Mouse (Mus musculus) midbrain, embryonic 12.5 days (tissue): ENCODE measurements around the gene Lhx8. TPM values are rescaled to one million over a fixed set of nuclear protein-coding genes. Genes with fewer than 3 reads are reported as not detected.

Source experiments
- ATAC-seq: fragments of 200-750 bp; cut with Nextera tagmentation; 2 replicates; pipeline ENCODE4 v1.8.0; 2017; ENCODE audit warnings: low read depth, moderate TSS enrichment, moderate library complexity; ENCODE audit not compliant: low FRiP score
- H3K27ac ChIP-seq: fragments of 300-500 bp; sonication (generic); replicated peaks from 2 replicates; pipeline ENCODE4 v1.5.1; 2016; ENCODE audit warnings: mild to moderate bottlenecking
- H3K27me3 ChIP-seq: fragments of 300-500 bp; sonication (generic); 2 replicates; pipeline ENCODE4 v1.6.1; 2016; ENCODE audit warnings: mild to moderate bottlenecking
- H3K36me3 ChIP-seq: fragments of 300-500 bp; sonication (generic); 2 replicates; pipeline ENCODE4 v1.6.1; 2016
- H3K4me1 ChIP-seq: fragments of 300-500 bp; sonication (generic); 2 replicates; pipeline ENCODE4 v1.6.1; 2016
- H3K4me2 ChIP-seq: fragments of 300-500 bp; sonication (generic); replicated peaks from 2 replicates; pipeline ENCODE4 v1.6.1; 2016; ENCODE audit warnings: mild to moderate bottlenecking, moderate library complexity
- H3K4me3 ChIP-seq: fragments of 300-500 bp; sonication (generic); 2 replicates; pipeline ENCODE4 v1.5.1; 2016; ENCODE audit warnings: mild to moderate bottlenecking
- H3K9ac ChIP-seq: fragments of 300-500 bp; sonication (generic); replicated peaks from 2 replicates; pipeline ENCODE4 v1.6.1; 2016; ENCODE audit warnings: mild to moderate bottlenecking, moderate library complexity
- H3K9me3 ChIP-seq: fragments of 300-500 bp; sonication (generic); 2 replicates; pipeline ENCODE4 v1.6.1; 2016; ENCODE audit warnings: mild to moderate bottlenecking
- WGBS: fragments of 180-500 bp; shearing (Covaris S2); methylation state at CpG from one replicate; pipeline ENCODE4 v1.1.7; 2016; 5-methylcytosine and 5-hydroxymethylcytosine counted together
- polyA plus RNA-seq: library from polyadenylated mRNA; unstranded; fragments of >200 nt; fragmentation: Nextera tagmentation; extraction: Ambion mirVana; gene quantifications from 2 replicates; pipeline ENCODE4 v1.2.1, GENCODE M21; 2016

Gene Lhx8
- polyA plus RNA-seq = 0.50 and 1.2 TPM in 2 replicates

GRCm38 (mm10) chr3:154330181-154331002 lies at the start of gene Lhx8:
Lhx8 (minus strand) TSS chr3:154330659.
- H3K27ac ChIP-seq = no peak within 1 kb of the TSS
- H3K9ac ChIP-seq = no peak within 1 kb of the TSS
- peaks cover 88% of the 10 kb centered on the region for H3K27me3 ChIP-seq
- WGBS = under 1% methylated on average over 28 of the region's 28 CpGs
- peaks cover 27% of the 10 kb centered on the region for H3K4me1 ChIP-seq
- H3K9me3 ChIP-seq = no peaks in the 10 kb centered on the region
- peak within 1 kb of the TSS; percentile 38 for H3K4me3 ChIP-seq
- ATAC-seq = no peak
- H3K36me3 ChIP-seq = no peaks in the 10 kb centered on the region
- H3K4me2 ChIP-seq = peak within 1 kb of the TSS; percentile 63

- H3K36me3 ChIP-seq = no peaks in the 10 kb centered on the region
- H3K4me2 ChIP-seq = no peak overlapping the region
- H3K4me1 ChIP-seq = no peaks in the 10 kb centered on the region
- 77% methylated on average over 5 of the region's 5 CpGs for WGBS
- H3K27ac ChIP-seq = no peak overlapping the region
- no peak overlapping the region for H3K4me3 ChIP-seq
- no peaks in the 10 kb centered on the region for H3K27me3 ChIP-seq
- no peaks in the 10 kb centered on the region for H3K9me3 ChIP-seq
- no peak overlapping the region for H3K9ac ChIP-seq
- no peak for ATAC-seq
These were observed 43.1 kb upstream of the Lhx8 start for GRCm38 (mm10) chr3:154373536-154373935.

DNA sequence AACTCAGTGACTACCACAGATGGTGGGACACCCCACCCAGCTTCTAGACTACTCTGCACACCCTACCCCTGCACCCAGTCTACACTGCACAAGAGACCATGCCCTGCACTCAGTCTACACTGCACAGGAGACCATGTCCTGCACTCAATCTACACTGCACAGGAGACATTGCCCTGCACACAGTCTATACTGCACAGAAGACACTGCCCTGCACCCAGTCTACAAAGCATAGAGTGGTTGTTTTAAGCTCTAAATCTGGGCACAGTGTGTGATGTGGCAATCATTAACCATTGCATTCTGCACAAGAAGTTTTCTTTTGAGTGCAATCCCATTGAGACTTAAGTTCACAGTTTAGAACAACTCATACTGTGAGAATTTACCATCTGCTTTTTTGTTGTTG lies 42.2 kb upstream of the Lhx8 start:
- no peak overlapping the region for H3K9ac ChIP-seq
- no peaks in the 10 kb centered on the region for H3K4me1 ChIP-seq
- no peak overlapping the region for H3K4me3 ChIP-seq
- no peak for ATAC-seq
- no peaks in the 10 kb centered on the region for H3K9me3 ChIP-seq
- H3K4me2 ChIP-seq = no peak overlapping the region
- H3K36me3 ChIP-seq = no peaks in the 10 kb centered on the region
- no peaks in the 10 kb centered on the region for H3K27me3 ChIP-seq
- no peak overlapping the region for H3K27ac ChIP-seq

- no peaks in the 10 kb centered on the region for H3K36me3 ChIP-seq
- 83% methylated on average over 3 of the region's 3 CpGs for WGBS
- H3K4me1 ChIP-seq = no peaks in the 10 kb centered on the region
- H3K9me3 ChIP-seq = no peaks in the 10 kb centered on the region
- H3K4me2 ChIP-seq = no peak overlapping the region
- peaks cover 3% of the 10 kb centered on the region; the same call in 1 of the 2 replicates for H3K27me3 ChIP-seq
- ATAC-seq = no peak
- H3K4me3 ChIP-seq = no peak overlapping the region
- H3K9ac ChIP-seq = no peak overlapping the region
- no peak overlapping the region for H3K27ac ChIP-seq
These were observed 36.9 kb upstream of the Lhx8 start for GRCm38 (mm10) chr3:154367327-154367726.

GRCm38 (mm10) chr3:154364604-154365209 lies 34.2 kb upstream of the Lhx8 start:
- Histone ChIP-seq H3K27me3 (peaks cover 3% of the 10 kb centered on the region; the same call in 1 of the 2 replicates), H3K36me3 (no peaks in the 10 kb centered on the region), H3K4me1 (no peaks in the 10 kb centered on the region), H3K27ac (no peak overlapping the region), H3K9ac (no peak overlapping the region), H3K9me3 (no peaks in the 10 kb centered on the region), H3K4me3 (no peak overlapping the region), H3K4me2 (no peak overlapping the region)
- ATAC-seq = peak; percentile 73; the same call in 1 of the 2 replicates
- 29% methylated on average over 10 of the region's 10 CpGs for WGBS

- Histone ChIP-seq H3K4me2 (no peak overlapping the region), H3K9ac (no peak overlapping the region), H3K4me3 (no peak overlapping the region), H3K27ac (no peak overlapping the region), H3K27me3 (peaks cover 3% of the 10 kb centered on the region; the same call in 1 of the 2 replicates), H3K9me3 (no peaks in the 10 kb centered on the region), H3K4me1 (no peaks in the 10 kb centered on the region), H3K36me3 (no peaks in the 10 kb centered on the region)
- ATAC-seq = no peak
- 82% methylated on average over 9 of the region's 9 CpGs for WGBS
These were observed 33.0 kb upstream of the Lhx8 start for GRCm38 (mm10) chr3:154363507-154363906.

DNA sequence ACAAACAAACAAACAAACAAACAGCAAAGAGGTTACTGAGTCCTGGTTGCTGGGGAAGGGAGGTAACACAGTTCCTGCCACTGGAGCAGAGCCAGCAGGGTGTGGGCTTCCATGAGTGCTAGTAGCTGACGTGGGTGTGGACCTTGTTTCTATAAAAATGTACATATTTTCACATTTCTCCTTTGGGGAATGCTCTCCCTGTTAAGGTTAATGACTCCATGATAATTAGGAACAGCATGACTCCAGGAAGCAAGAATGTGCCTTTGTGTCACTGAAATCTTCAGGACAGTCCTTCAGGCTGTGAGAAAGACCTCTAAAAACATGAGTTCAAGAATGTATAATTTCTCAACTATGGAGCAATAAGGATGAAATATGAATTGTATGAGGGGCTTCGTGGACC lies 28.8 kb upstream of the Lhx8 start:
- H3K4me2 ChIP-seq = no peak overlapping the region
- WGBS = 80% methylated on average over 2 of the region's 2 CpGs
- no peak overlapping the region for H3K4me3 ChIP-seq
- H3K27me3 ChIP-seq = no peaks in the 10 kb centered on the region
- H3K27ac ChIP-seq = no peak overlapping the region
- H3K4me1 ChIP-seq = no peaks in the 10 kb centered on the region
- no peaks in the 10 kb centered on the region for H3K36me3 ChIP-seq
- no peak for ATAC-seq
- H3K9me3 ChIP-seq = no peaks in the 10 kb centered on the region
- no peak overlapping the region for H3K9ac ChIP-seq

GRCm38 (mm10) chr3:154340294-154340914 lies 9.9 kb upstream of the Lhx8 start:
- ATAC-seq = no peak
- Histone ChIP-seq H3K9ac (no peak overlapping the region), H3K4me2 (no peak overlapping the region), H3K27me3 (peaks cover 35% of the 10 kb centered on the region), H3K9me3 (no peaks in the 10 kb centered on the region), H3K4me3 (no peak overlapping the region), H3K36me3 (no peaks in the 10 kb centered on the region), H3K27ac (no peak overlapping the region), H3K4me1 (peaks cover 5% of the 10 kb centered on the region; the same call in 1 of the 2 replicates)
- 76% methylated on average over 13 of the region's 13 CpGs for WGBS

- no peak overlapping the region for H3K27ac ChIP-seq
- no peak overlapping the region for H3K9ac ChIP-seq
- 74% methylated on average over 17 of the region's 17 CpGs for WGBS
- no peaks in the 10 kb centered on the region for H3K9me3 ChIP-seq
- peak; percentile 49; the same call in 1 of the 2 replicates for ATAC-seq
- no peak overlapping the region for H3K4me3 ChIP-seq
- no peak overlapping the region for H3K4me2 ChIP-seq
- H3K4me1 ChIP-seq = peaks cover 5% of the 10 kb centered on the region; the same call in 1 of the 2 replicates
- H3K27me3 ChIP-seq = peaks cover 42% of the 10 kb centered on the region
- H3K36me3 ChIP-seq = no peaks in the 10 kb centered on the region
These were observed 9.3 kb upstream of the Lhx8 start for GRCm38 (mm10) chr3:154339649-154340260.

GRCm38 (mm10) chr3:154334806-154335205 lies 4.3 kb upstream of the Lhx8 start:
- Histone ChIP-seq H3K36me3 (no peaks in the 10 kb centered on the region), H3K4me2 (no peak overlapping the region), H3K4me1 (peaks cover 11% of the 10 kb centered on the region), H3K27me3 (peaks cover 86% of the 10 kb centered on the region), H3K9ac (no peak overlapping the region), H3K4me3 (no peak overlapping the region), H3K9me3 (no peaks in the 10 kb centered on the region), H3K27ac (no peak overlapping the region)
- no peak for ATAC-seq
- 2% methylated on average over 10 of the region's 10 CpGs for WGBS

DNA sequence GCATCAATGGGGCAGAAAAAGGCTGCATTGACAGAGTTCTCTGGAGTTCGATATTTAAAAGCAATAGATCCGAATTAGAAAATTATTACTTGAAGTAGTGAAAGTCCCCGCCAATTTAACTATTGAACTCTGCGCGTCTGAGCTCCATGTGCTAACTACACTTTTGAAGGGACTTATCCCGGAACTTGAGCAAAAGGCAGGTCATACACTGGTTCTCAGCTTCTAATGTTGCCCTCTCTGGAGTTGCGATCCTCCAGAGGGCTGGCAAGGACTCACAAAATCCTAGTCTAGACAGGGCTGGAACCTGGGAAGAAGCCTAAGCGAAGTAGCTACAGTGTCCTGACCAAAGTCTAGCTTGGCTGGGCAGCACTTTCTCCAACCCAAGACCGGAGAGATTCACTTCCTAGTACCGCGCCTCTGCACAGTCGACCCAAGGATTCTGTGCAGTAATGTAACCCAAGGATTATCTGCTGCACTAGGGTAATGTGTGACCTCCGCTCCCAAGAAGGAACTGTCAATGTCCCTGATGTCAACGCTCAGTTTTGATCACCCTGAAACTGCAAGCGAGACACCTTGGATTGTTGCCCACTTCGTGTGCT lies 3.0 kb upstream of the Lhx8 start:
- no peaks in the 10 kb centered on the region for H3K36me3 ChIP-seq
- peaks cover 20% of the 10 kb centered on the region for H3K4me1 ChIP-seq
- no peak overlapping the region for H3K27ac ChIP-seq
- H3K27me3 ChIP-seq = peaks cover 85% of the 10 kb centered on the region
- WGBS = 1% methylated on average over 16 of the region's 16 CpGs
- no peaks in the 10 kb centered on the region for H3K9me3 ChIP-seq
- H3K9ac ChIP-seq = no peak overlapping the region
- H3K4me3 ChIP-seq = no peak overlapping the region
- H3K4me2 ChIP-seq = no peak overlapping the region
- ATAC-seq = no peak
